Comparison of ENCODE assay signal across 17 mouse cellular contexts in the genomic region with DNA sequence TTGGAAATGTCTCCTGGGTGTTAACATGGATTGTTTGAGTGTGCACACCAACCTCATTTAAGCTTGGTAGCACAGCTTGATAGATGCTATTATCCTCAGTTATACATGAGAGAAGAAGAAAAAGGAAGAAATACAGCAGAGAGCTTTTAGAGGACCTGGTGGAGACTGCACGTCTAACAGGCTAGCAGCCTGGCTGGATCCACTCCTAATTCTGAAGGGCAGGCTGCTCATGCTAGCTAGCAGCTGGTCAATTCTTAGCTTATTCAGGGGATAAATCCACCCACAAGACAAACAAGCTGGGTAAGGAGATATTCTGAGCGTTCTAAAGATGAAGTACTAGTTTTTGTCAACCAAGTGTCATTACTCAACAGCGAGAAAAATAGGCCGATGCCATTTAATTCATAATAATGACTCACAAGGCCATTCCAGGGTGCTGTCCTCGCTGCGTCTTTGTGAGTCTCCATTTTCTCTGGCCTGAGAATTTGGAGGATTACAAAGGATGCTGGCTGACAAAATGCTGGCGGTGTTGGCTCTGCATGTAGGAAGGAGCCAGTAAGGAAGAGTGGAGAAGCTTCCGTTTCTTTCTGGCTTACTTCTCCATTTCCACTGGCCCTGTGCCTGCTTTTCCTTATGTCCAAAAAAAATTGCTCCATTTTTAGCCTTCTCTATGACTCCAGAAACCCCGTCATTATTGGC.
DNase-seq lines count a peak whose midpoint lies in the region; ATAC-seq lines count a peak whose summit lies in the region.
"Had no signal": no experiment of that assay in that cellular context is flagged by ENCODE, and none has a peak within 500 bp of the region (broad histone marks: within the 10 kb centered on the region; RNA-seq: fewer than 3 reads in every experiment).

No protein-coding gene starts in this region.

- H3K27me3 ChIP-seq in heart, embryonic 11.5 days (ENCODE audit: control insufficient read depth, insufficient read depth, low read length) = no peaks in the 10 kb centered on the region; the same call in 1 of the 2 replicates
- H3K27me3 ChIP-seq in midbrain, embryonic 10.5 days (ENCODE audit: low read depth, poor library complexity, severe bottlenecking) = peaks cover 13% of the 10 kb centered on the region
- H3K27me3 ChIP-seq: liver, embryonic 15.5 days; neural tube, embryonic 12.5 days; stomach, embryonic 15.5 days had no signal

- H3K9me3 ChIP-seq in heart, embryonic 11.5 days (replicated peaks; ENCODE audit: control insufficient read depth, low read length) = no peaks in the 10 kb centered on the region
- no peaks in the 10 kb centered on the region for H3K9me3 ChIP-seq in midbrain, embryonic 10.5 days (replicated peaks)
- H3K9me3 ChIP-seq: limb, embryonic 13.5 days; liver, embryonic 15.5 days; neural tube, embryonic 12.5 days; stomach, embryonic 15.5 days had no signal

- no peak for ATAC-seq in heart, embryonic 11.5 days (replicated peaks; ENCODE audit: insufficient number of reproducible peaks, low FRiP score, low TSS enrichment)
- ATAC-seq: intestine, postnatal 0 days had no signal

- WGBS in heart, embryonic 11.5 days (ENCODE audit: insufficient replicate concordance) = 84% methylated on average over 9 of the region's 9 CpGs
- WGBS in midbrain, embryonic 10.5 days = 88% methylated on average over 9 of the region's 9 CpGs

- H3K4me1 ChIP-seq in heart, embryonic 11.5 days (ENCODE audit: control insufficient read depth, insufficient read depth, low read length) = peaks cover 6% of the 10 kb centered on the region; the same call in 1 of the 2 replicates
- H3K4me1 ChIP-seq in midbrain, embryonic 10.5 days = peaks cover 16% of the 10 kb centered on the region
- H3K4me1 ChIP-seq: liver, embryonic 15.5 days; stomach, embryonic 15.5 days had no signal

- H3K36me3 ChIP-seq in heart, embryonic 11.5 days (ENCODE audit: control insufficient read depth, insufficient read depth, low read length) = no peaks in the 10 kb centered on the region
- no peaks in the 10 kb centered on the region for H3K36me3 ChIP-seq in midbrain, embryonic 10.5 days
- H3K36me3 ChIP-seq: limb, embryonic 13.5 days; liver, embryonic 15.5 days; neural tube, embryonic 12.5 days; stomach, embryonic 15.5 days had no signal

- H3K9ac ChIP-seq in heart, embryonic 11.5 days (ENCODE audit: low read depth, low read length) = no peak overlapping the region
- H3K9ac ChIP-seq: hindbrain, embryonic 14.5 days; limb, embryonic 13.5 days; liver, embryonic 15.5 days; neural tube, embryonic 12.5 days; stomach, embryonic 15.5 days had no signal

- H3K27ac ChIP-seq in heart, embryonic 11.5 days (ENCODE audit: low read depth, low read length) = no peak overlapping the region
- H3K27ac ChIP-seq in midbrain, embryonic 10.5 days (replicated peaks) = no peak overlapping the region
- H3K27ac ChIP-seq: hindbrain, embryonic 14.5 days; layer of hippocampus, adult 2 months; limb, embryonic 13.5 days; liver, embryonic 15.5 days; neural tube, embryonic 12.5 days; stomach, embryonic 15.5 days had no signal

- H3K4me2 ChIP-seq in heart, embryonic 11.5 days = no peak overlapping the region
- H3K4me2 ChIP-seq: hindbrain, embryonic 14.5 days; limb, embryonic 13.5 days; liver, embryonic 15.5 days; neural tube, embryonic 12.5 days; stomach, embryonic 15.5 days had no signal

- no peak overlapping the region for H3K4me3 ChIP-seq in heart, embryonic 11.5 days (ENCODE audit: low read depth, low read length)
- no peak overlapping the region for H3K4me3 ChIP-seq in midbrain, embryonic 10.5 days
- H3K4me3 ChIP-seq: layer of hippocampus, adult 2 months; limb, embryonic 13.5 days; liver, embryonic 15.5 days; neural tube, embryonic 12.5 days; stomach, embryonic 15.5 days had no signal

- DNase-seq in cerebellum, adult 8-10 months = peak; percentile 8
- no peak for DNase-seq in cerebellum, postnatal 4 days (ENCODE audit: low spot score in 2 of 2)
- peak; percentile 39 for DNase-seq in heart, postnatal 4 days
- peak; percentile 41 for DNase-seq in adrenal gland, postnatal 10 days
- DNase-seq in cerebellum, postnatal 10 days = peak; percentile 84 to 86
- DNase-seq in midbrain, embryonic 10.5 days (ENCODE audit: low spot score) = no peak
- no peak for DNase-seq in lung, postnatal 14 days
- DNase-seq: lung, postnatal 36 days; thymus, adult 2 months had no signal

Comparison
In these comparisons a context has a peak if more than half of its experiments do, and no peak if none do; other contexts are left out.
1. DNase-seq: peak in cerebellum, adult 8-10 months (single experiment), heart, postnatal 4 days (single experiment), adrenal gland, postnatal 10 days (single experiment) and cerebellum, postnatal 10 days (2 of 2); none in cerebellum, postnatal 4 days (0 of 2), midbrain, embryonic 10.5 days (single experiment) and lung, postnatal 14 days (single experiment).